Mouse (Mus musculus) T-helper 1 cell (primary cell): Measurements from ENCODE around the gene Zmynd12.

Source experiments
- in situ Hi-C: fragments of 300-600 bp; cut with MboI, MseI; formaldehyde crosslinking; loops from one replicate; pipeline ENCODE4 v1.15.1; 2025; ENCODE audit warnings: high pct_unique_total_duplicates

Gene Zmynd12

GRCm38 (mm10) chr4:119511591-119511990, 89.0 kb downstream of the Zmynd12 start:
- in situ Hi-C loops: no loop called here

GRCm38 (mm10) chr4:119512731-119513141, 90.1 kb downstream of the Zmynd12 start:
- in situ Hi-C loops: no loop called here
